Mouse (Mus musculus): ENCODE results near the gene Cfl1. TPM values are rescaled to one million over a fixed set of nuclear protein-coding genes. Genes with fewer than 3 reads are reported as not detected.
A peak's percentile ranks its signal among the peaks of the same experiment; 100 is the strongest.
"Not testable (repeated sequence)": the region's sequence is repeated elsewhere in the genome, so short reads cannot be mapped to it uniquely, and the experiment has no call there.

Gene Cfl1
- polyA plus RNA-seq, 1 experiment: 568 TPM

- Histone ChIP-seq H3K4me1 (ENCODE audit: control insufficient read depth, insufficient read depth, low read length) (peaks cover 5% of the 10 kb centered on the region; the same call in 1 of the 2 replicates), H3K4me3 (replicated peaks; ENCODE audit: extremely low read depth, low read depth, low read length) (no peak overlapping the region)
- 88% methylated on average over 7 of the region's 7 CpGs for WGBS
- no peak for DNase-seq
- TF ChIP-seq POLR2A (IDR thresholded peaks at IDR 0.05; ENCODE audit: borderline replicate concordance, extremely low read depth, low read depth, low read length) (no peak), CTCF (IDR thresholded peaks at IDR 0.05; ENCODE audit: insufficient read depth, low read length) (no peak)
Measured at GRCm38 (mm10) chr19:5485821-5486220, 4.4 kb upstream of the Cfl1 start.

GRCm38 (mm10) chr19:5486286-5486685 is 4.0 kb upstream of the Cfl1 start:
- TF ChIP-seq CTCF (IDR thresholded peaks at IDR 0.05; ENCODE audit: insufficient read depth, low read length) (no peak), POLR2A (IDR thresholded peaks at IDR 0.05; ENCODE audit: borderline replicate concordance, extremely low read depth, low read depth, low read length) (no peak)
- Histone ChIP-seq H3K4me3 (replicated peaks; ENCODE audit: extremely low read depth, low read depth, low read length) (no peak overlapping the region), H3K4me1 (ENCODE audit: control insufficient read depth, insufficient read depth, low read length) (peaks cover 5% of the 10 kb centered on the region; the same call in 1 of the 2 replicates)
- WGBS: 66% methylated on average over 8 of the region's 8 CpGs
- DNase-seq: peak; percentile 41

DNA sequence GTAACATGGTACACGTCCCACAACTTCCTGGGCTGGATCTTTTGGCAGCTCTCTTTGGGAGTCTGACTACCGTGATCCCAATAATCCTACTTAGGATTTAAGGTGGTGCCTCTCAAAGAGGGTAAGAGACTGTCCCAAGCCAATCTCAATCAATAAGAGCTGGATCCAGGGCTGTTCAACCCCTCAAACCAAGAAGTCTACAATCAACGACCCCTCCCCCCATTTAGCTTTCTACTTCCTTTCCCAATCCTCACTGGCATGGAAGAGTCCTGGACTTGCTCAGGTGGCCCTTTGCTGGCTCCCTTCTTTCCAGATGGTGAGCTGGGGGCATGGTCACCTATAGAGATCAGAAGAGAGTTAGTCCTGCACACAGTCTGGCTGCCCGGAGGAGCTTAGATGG is 3.5 kb upstream of the Cfl1 start:
- no peak for DNase-seq
- 61% methylated on average over 4 of the region's 4 CpGs for WGBS
- Histone ChIP-seq H3K4me3 (replicated peaks; ENCODE audit: extremely low read depth, low read depth, low read length) (no peak overlapping the region), H3K4me1 (ENCODE audit: control insufficient read depth, insufficient read depth, low read length) (peaks cover 5% of the 10 kb centered on the region; the same call in 1 of the 2 replicates)
- no peak for TF ChIP-seq CTCF (IDR thresholded peaks at IDR 0.05; ENCODE audit: insufficient read depth, low read length)
- TF ChIP-seq POLR2A (IDR thresholded peaks at IDR 0.05; ENCODE audit: borderline replicate concordance, extremely low read depth, low read depth, low read length): no peak

DNA sequence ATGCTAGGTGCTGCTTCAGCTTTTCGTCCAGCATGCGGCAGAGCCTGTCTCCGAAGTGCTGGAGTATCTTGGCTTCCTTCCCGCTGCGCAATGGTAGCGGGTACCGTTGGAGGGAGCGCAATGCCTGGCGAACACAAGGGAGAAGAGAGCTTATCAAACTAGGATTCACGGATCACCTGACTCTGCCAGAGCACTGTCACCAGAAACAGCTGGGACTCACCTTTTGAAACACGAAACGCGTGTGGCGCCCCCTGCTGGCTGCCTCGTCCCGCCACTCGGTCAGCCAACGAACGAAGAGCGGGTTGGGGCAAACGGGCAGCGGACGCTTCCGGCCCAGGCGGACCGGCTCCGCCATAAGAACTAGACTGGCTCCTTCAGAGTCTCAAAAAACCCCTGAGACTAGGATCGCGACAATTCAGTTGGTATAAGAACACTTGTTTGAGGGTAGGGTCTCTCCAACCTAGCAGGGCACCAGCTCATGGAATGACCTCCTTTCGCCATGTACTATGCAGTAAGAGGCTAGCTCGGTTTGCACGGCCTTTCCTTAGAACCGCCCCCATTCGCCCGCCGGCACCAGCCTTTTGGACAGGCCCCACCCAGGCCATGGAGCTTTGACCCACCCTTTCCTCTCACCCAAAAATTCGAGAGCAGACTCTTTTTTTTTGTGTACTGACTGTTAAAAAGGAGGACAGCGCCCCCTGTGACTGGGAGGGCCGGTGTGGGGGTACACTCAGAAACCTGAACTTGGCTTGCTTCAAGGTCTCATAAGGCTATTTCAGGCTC is 2.3 kb upstream of the Cfl1 start, which contains the start of gene Mus81:
TSS of gene Mus81 (minus strand) at position 635 of the 783 bp plus-strand sequence.
- DNase-seq: peak; percentile 98
- TF ChIP-seq CTCF (IDR thresholded peaks at IDR 0.05; ENCODE audit: insufficient read depth, low read length): peak; percentile 68
- TF ChIP-seq POLR2A (IDR thresholded peaks at IDR 0.05; ENCODE audit: borderline replicate concordance, extremely low read depth, low read depth, low read length): peak; percentile 85
- peaks cover 5% of the 10 kb centered on the region; the same call in 1 of the 2 replicates for H3K4me1 ChIP-seq (ENCODE audit: control insufficient read depth, insufficient read depth, low read length)
- peak within 1 kb of the TSS; percentile 81 for H3K4me3 ChIP-seq (replicated peaks; ENCODE audit: extremely low read depth, low read depth, low read length)
- under 1% methylated on average over 39 of the region's 39 CpGs for WGBS

GRCm38 (mm10) chr19:5488878-5489571 is 1.2 kb upstream of the Cfl1 start:
- under 1% methylated on average over 26 of the region's 26 CpGs for WGBS
- TF ChIP-seq POLR2A (IDR thresholded peaks at IDR 0.05; ENCODE audit: borderline replicate concordance, extremely low read depth, low read depth, low read length): peak; percentile 92
- no peak for TF ChIP-seq CTCF (IDR thresholded peaks at IDR 0.05; ENCODE audit: insufficient read depth, low read length)
- peak overlapping the region; percentile 81 for H3K4me3 ChIP-seq (replicated peaks; ENCODE audit: extremely low read depth, low read depth, low read length)
- DNase-seq: peak; percentile 97
- H3K4me1 ChIP-seq (ENCODE audit: control insufficient read depth, insufficient read depth, low read length): peaks cover 6% of the 10 kb centered on the region; the same call in 1 of the 2 replicates

DNA sequence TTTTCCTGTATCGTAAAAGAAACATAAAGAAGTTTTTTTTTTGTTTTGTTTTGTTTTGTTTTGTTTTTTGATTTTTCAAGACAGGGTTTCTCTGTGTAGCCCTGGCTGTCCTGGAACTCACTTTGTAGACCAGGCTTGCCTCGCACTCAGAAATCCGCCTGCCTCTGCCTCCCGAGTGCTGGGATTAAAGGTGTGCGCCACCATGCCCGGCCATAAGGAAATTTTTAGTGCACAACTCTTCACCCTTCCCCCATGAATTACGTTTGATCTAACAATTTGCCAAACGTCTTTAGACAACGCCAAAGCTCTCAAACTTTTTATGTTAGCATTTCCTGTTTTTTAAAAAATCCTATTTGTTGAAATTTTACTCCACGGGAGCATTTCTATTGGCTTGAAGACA is 534 bp upstream of the Cfl1 start:
- H3K4me1 ChIP-seq (ENCODE audit: control insufficient read depth, insufficient read depth, low read length); H3K4me3 ChIP-seq (replicated peaks; ENCODE audit: extremely low read depth, low read depth, low read length); DNase-seq: not testable (repeated sequence)
- 27% methylated on average over 10 of the region's 10 CpGs for WGBS

GRCm38 (mm10) chr19:5490898-5491708 is 848 bp downstream of the Cfl1 start:
- Histone ChIP-seq H3K4me3 (replicated peaks; ENCODE audit: extremely low read depth, low read depth, low read length) (peak overlapping the region; percentile 93), H3K4me1 (ENCODE audit: control insufficient read depth, insufficient read depth, low read length) (peaks cover 7% of the 10 kb centered on the region; the same call in 1 of the 2 replicates)
- TF ChIP-seq CTCF (IDR thresholded peaks at IDR 0.05; ENCODE audit: insufficient read depth, low read length) (no peak), POLR2A (IDR thresholded peaks at IDR 0.05; ENCODE audit: borderline replicate concordance, extremely low read depth, low read depth, low read length) (peak; percentile 91; the same call in 1 of the 2 replicates)
- WGBS: under 1% methylated on average over 58 of the region's 59 CpGs
- DNase-seq: peak; percentile 91

DNA sequence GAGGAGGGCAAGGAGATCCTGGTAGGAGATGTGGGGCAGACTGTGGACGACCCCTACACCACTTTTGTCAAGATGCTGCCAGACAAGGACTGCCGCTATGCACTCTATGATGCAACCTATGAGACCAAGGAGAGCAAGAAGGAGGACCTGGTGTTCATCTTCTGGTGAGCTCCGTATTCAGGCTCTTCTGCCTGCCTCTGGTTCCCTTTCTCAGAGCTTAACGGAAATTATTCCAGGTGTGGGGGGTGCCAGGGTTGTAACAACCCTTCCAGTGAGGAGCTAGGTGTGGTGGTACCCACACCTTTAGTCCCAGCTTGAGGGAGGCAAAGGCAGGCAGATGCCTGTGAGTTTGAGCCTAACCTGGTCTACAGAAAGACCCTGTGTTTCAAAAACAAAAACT is 2.4 kb downstream of the Cfl1 start:
- no peak for TF ChIP-seq POLR2A (IDR thresholded peaks at IDR 0.05; ENCODE audit: borderline replicate concordance, extremely low read depth, low read depth, low read length)
- no peak for TF ChIP-seq CTCF (IDR thresholded peaks at IDR 0.05; ENCODE audit: insufficient read depth, low read length)

DNA sequence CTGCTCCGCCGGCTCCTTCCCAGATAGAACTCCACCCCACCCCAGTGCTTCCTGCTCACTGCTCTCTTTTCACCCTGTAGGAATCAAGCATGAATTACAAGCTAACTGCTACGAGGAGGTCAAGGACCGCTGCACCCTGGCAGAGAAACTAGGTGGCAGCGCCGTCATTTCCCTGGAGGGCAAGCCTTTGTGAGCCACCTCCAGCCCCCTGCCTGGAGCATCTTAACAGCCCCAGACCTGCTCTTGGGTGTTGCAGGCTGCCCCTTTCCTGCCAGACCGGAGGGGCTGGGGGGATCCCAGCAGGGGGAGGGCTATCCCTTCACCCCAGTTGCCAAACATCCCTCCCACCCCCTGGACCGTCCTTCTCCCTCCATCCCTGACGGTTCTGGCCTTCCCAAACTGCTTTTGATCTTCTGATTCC is 3.1 kb downstream of the Cfl1 start:
- H3K4me3 ChIP-seq (replicated peaks; ENCODE audit: extremely low read depth, low read depth, low read length); H3K4me1 ChIP-seq (ENCODE audit: control insufficient read depth, insufficient read depth, low read length); DNase-seq: not testable (repeated sequence)
- 53% methylated on average over 9 of the region's 9 CpGs for WGBS

More for the DNA sequence above, 2.4 kb downstream of the Cfl1 start:
- Histone ChIP-seq H3K4me3 (replicated peaks; ENCODE audit: extremely low read depth, low read depth, low read length) (no peak overlapping the region), H3K4me1 (ENCODE audit: control insufficient read depth, insufficient read depth, low read length) (0 out of 2 replicates have a peak, but pooled peaks cover 4% of the 10 kb centered on the region)
- 65% methylated on average over 4 of the region's 4 CpGs for WGBS
- no peak for DNase-seq

All from lung, adult 2 months (tissue).